Mouse (Mus musculus): ENCODE measurements at regions not wholly inside any gene's neighbourhood (a gene's known extent, or its start where the extent isn't known, plus 50 kb on each side); places are given as distances from the start of the nearest gene placed in this dataset.
"Not testable (repeated sequence)": the region's sequence is repeated elsewhere in the genome, so short reads cannot be mapped to it uniquely, and the experiment has no call there.

GRCm38 (mm10) chr14:53299735-53300134, 804.2 kb upstream of the Olfr1507 start:
- DNase-seq = not testable (repeated sequence)

- not testable (repeated sequence) for DNase-seq
Measured at GRCm38 (mm10) chr14:53283350-53284141, 788.0 kb upstream of the Olfr1507 start.

DNA sequence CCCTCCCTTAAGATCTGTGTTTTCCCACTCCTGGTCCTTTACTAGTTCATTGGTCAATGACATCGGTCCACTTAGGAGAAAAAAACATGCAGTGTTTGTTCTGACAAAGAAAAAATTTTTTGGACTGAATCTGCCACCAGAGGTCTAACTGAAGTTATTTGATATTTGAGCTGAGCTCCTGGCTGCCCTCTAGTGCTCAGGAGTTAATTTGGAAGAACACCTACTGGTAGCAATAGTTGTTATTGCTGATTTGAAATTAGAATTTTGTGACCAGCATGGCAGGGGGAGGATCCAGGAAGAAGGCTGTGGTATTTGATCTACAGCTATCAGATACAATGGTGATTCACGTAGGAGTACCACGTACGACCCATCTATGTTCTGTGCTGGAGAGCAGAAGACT, 777.7 kb upstream of the Olfr1507 start:
- not testable (repeated sequence) for DNase-seq

DNA sequence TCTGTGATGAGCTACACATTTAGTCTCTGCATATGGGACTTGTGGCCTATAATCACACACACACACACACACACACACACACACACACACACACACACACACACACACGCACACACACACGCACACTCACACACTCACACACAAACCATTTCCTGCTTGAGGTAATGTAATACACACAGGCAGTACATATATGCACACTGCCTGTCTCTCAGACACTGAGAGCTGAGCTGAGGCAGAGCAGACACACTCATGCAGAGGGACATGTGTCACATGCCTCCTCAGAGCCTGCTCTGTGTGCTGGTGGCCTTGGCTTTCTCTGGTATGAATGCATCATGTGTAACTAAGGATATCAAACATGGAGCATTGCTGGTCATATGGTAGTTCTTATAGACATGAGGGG, 772.1 kb upstream of the Olfr1507 start:
- not testable (repeated sequence) for DNase-seq

DNA sequence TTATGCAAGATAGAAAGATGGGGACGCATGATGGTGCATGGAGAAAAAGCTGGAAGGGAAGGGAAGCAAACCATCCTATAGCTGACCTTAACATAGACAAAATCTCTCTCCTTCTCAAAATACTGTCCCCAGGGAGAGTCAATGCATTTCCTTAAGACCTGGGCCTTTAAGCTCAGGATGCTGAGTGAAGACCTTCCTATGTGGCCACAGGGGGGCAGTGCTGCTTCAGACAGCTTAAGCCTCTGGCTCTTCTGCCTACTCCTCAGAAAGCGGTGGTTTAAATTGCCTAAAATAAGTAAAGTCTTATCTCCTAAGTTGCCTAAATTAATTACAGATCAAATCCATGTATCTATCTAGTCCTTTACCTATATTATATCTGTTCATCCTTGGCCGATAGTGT, 760.4 kb upstream of the Olfr1507 start:
- DNase-seq = not testable (repeated sequence)

DNA sequence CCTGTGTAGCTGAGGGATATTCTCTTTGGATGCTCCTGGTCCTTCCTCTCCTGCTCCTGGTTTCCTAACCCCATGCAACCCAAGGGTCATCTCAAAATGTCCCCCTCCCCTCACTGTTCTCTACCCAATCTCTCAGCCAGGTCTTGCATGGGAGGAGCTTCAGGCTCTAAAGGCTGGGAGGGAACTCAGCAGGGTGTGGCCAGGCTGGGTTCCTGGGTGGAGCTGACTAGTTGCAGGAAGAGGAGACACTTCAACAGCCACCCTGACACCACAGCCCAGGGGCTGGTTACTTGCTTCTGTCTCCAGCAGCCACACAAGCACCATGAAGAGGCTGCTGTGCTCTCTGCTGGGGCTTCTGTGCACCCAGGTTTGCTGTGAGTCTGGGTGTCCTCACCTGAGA, 757.9 kb upstream of the Olfr1507 start:
- DNase-seq = not testable (repeated sequence)

GRCm38 (mm10) chr14:53231142-53231541, 735.6 kb upstream of the Olfr1507 start:
- not testable (repeated sequence) for DNase-seq

DNA sequence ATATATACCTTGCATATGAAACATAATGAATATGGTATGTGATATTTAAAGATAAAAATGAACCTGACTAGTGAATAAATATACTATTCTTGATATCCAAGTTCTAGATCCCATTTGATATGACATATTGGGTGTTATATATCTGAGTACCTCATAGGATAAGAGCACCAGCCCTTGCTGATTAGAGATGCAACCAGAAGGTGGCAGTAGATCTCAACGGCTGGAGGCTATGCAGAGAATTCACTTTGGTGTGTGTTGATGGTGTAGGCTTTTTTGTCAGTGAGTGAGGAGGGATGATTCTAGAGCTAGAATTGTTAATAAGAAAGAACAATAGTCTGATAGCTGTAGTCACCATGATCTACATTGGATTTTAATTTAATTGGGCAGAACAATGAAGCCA, 729.2 kb upstream of the Olfr1507 start:
- not testable (repeated sequence) for DNase-seq

DNA sequence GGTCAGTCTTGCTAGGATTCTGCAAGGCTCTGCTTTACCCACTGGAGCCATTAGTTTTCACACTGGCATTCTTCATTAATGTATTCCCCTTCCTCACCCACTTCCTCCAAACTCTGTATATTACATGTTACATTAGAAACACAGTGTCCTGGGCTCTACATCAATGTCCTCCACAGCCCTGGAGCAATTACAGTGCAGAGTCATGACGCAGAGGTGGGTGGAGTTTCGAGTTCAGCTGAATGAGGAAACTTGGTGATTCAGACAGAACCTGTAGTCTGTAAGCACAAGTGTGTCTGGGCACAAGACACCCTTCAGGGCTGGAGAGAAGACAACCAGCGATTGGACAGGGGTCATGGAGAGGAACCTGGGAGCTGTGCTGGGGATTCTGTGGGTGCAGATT, 715.0 kb upstream of the Olfr1507 start:
- not testable (repeated sequence) for DNase-seq

- DNase-seq = not testable (repeated sequence)
Measured at GRCm38 (mm10) chr14:53209258-53209657, 713.7 kb upstream of the Olfr1507 start.

GRCm38 (mm10) chr14:53190931-53191330, 695.4 kb upstream of the Olfr1507 start:
- DNase-seq = not testable (repeated sequence)

DNA sequence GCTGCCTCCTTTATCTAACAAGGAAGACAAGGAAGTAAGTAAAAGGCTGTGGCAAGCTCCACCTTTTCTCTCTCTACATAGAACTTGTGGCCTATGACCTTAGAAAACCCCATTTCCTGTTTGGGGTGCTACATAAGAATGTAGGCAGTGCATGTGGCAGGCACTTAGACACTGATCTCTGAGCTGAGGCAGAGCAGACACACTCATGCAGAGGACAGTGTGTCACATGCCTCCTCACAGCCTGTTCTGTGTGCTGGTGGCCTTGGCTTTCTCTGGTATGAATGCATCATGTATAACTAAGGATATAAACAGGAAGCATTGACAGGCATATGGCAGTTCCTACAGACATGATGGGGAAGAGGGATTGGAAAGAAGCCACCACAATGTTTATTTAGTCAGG, 678.5 kb upstream of the Olfr1507 start:
- DNase-seq = not testable (repeated sequence)

DNA sequence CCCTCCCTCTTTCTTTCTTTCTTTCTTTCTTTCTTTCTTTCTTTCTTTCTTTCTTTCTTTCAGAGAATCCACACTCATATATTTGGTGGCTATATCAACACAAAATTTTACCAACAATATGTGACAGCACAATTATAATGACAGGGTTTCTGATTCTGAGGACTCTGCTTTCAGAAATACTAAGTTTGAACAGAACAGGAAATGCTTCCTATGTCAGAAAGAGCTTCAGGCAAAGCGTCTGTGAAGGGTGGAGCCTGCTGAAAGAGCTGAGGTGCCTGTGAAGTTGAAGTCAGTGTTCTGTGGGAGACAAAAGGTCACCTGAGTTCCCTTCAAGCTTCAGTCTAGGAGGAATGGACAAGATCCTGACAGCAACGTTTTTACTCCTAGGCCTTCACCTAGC, 670.8 kb upstream of the Olfr1507 start:
- not testable (repeated sequence) for DNase-seq

DNA sequence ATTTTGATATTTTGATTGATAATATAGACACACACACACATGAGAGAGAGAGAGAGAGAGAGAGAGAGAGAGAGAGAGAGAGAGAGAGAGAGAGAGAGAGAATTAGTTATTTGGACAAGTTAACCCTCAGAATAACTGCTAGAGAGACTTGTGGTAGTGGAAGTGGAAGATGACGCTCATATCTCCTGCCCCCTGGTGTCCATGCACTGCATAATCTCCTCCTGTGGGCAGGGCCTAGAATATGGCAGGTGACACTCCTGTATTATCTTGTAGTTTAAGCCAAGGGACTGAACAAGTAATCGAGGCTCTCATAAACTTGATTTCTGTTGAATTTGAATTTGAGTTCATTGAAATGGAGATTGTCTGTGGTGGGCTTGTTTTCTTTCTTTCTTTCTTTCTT, 663.5 kb upstream of the Olfr1507 start:
- DNase-seq = not testable (repeated sequence)

GRCm38 (mm10) chr14:53134783-53135182, 639.2 kb upstream of the Olfr1507 start:
- DNase-seq = not testable (repeated sequence)

DNA sequence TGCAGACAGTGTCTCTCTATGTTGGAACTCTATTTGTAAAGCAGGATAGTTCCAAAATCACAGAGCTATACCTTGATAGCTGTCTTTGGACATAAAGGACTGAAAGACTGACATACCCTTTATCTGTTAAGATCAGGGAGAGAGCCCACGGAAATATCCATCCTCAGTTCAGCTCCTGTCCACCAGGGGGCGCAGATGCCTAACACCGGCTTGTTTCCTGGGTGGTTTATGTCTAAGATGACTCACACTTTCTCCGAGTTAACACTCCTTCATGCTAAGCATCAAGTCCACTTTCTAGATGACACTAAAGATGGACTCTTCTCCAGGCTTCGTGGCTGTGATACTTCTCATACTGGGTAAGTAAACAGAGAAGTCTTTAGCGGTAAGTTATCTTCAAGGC, 636.8 kb upstream of the Olfr1507 start:
- DNase-seq = not testable (repeated sequence)

DNA sequence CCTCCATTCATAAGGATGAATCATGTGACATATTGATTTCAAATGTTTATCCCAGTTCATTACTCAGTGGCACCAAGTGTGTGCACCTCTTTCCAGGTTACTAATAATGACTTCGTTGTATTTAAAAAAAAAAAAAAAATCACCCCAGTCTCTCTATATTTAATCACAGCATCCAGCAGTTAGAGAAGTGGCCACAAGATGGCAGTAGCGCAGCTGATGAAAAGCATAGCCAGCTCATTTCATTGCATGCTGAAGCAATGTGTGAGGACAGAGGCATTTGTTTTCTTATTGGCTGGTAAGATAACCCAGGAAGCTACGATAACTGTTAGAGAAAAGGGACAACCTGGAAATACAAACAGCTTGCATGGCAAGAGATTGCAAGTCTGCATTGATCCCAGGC, 626.2 kb upstream of the Olfr1507 start:
- DNase-seq = peak; percentile 1

- DNase-seq = not testable (repeated sequence)
Measured at GRCm38 (mm10) chr14:53109732-53110131, 614.2 kb upstream of the Olfr1507 start.

DNA sequence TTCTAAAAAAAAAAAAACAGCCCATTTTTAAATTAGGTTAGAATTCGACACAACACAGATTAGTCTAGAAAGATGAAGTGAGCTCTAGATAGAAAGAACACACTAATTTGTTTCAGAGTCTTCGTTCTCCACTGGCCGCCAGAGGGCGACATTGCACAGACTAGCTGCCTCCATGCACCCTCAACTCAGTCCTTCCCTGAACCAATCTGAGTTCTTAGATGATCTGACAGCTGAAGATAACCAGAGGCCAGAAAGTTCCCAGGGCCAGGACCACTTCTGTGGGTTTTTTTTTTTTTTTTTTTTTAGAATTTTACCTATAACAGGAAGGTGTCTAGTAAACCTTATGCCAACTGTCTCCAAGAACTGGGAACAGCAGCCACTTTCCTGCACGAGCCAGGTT, 605.8 kb upstream of the Olfr1507 start:
- not testable (repeated sequence) for DNase-seq

- not testable (repeated sequence) for DNase-seq
Measured at GRCm38 (mm10) chr14:53090921-53091320, 595.4 kb upstream of the Olfr1507 start.

DNA sequence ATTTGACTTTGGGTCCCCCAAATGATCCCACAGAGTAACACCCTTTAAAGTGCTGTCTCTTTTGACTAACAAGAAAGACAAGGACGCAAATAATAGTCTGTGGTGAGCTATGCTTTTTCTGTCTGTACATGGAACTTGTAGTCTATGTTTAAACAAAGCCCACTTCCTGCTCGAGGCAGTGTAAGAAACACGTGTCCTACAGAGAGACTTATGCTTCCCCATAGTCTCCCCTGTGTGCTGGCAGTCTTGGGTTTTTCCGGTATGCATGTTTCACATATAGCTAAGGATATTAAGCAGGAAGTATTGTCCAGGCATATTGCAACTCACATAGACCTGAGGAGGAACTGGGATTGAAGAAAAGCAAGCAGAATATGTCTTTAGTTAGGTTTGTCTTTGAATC, 586.3 kb upstream of the Olfr1507 start:
- not testable (repeated sequence) for DNase-seq

DNA sequence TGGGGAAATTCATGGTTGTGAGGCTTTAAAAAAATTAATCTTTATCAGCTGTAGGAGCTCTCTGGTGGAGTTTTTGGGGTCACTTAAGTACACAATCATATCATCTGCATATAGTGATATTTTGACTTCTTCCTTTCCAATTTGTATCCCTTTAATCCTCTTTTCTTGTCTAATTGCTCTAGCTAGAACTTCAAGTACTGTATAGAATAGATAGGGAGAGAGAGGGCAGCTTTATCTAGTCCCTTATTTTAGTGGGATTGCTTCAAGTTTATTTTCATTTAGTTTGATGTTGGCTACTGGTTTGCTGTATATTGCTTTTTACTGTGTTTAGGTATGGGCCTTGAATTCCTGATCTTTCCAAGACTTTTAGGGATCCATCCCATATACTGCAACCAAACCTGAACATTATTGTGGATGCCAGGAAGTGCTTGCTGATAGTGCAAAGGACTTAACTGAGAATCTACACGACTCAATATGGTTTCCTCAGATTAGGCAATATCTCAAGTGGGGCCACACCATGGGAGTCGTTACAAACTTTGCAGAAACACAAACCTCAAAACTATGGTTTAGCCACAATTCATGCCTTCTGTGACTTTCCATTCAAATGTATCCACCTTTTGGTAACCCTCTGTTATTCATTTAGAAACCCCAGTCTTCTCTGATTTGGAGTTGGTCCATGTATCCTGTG, 585.6 kb upstream of the Olfr1507 start:
- not testable (repeated sequence) for DNase-seq

DNA sequence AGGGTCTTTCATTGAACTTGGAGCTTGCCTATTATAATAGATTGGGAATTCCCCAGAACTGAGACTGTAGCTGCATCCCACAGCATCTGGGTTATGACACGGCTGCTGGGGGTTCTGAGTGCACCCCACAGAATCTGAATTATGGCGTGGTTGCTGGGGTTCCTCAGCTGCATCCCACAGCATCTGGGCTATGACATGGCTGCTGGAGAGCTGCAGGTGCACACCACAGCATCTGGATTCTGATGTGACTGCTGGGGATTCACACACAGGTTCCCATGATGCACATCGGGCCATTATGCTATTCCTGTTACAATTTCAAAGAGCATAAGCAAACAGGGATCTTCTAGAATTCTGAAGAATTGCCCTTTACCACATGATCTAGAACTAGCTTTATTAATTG, 585.0 kb upstream of the Olfr1507 start:
- DNase-seq = not testable (repeated sequence)

GRCm38 (mm10) chr14:53075937-53076336, 580.4 kb upstream of the Olfr1507 start:
- DNase-seq = not testable (repeated sequence)

Measured in cerebellum, adult 9-10 months (tissue).